Comparison of ENCODE assay signal across 12 mouse cellular contexts in genomic region chr5:146713088-146713487, GRCm38 (mm10).
DNase-seq lines count a peak whose midpoint lies in the region; ATAC-seq and TF ChIP-seq lines count a peak whose summit lies in the region.
"Had no signal": no experiment of that assay in that cellular context is flagged by ENCODE, and none has a peak within 500 bp of the region (broad histone marks: within the 10 kb centered on the region; RNA-seq: fewer than 3 reads in every experiment).

No protein-coding gene starts in this region.

- no peak for TF ChIP-seq POLR2A in cerebellum, adult 2 months (IDR thresholded peaks at IDR 0.05; ENCODE audit: borderline replicate concordance, insufficient read depth, low read length)

- no peak for ATAC-seq in cerebellum, adult (ENCODE audit: insufficient number of reproducible peaks, low FRiP score, low TSS enrichment)
- peak; percentile 38; the same call in 1 of the 2 replicates for ATAC-seq in midbrain, postnatal 0 days (ENCODE audit: low FRiP score)

- peak; percentile 27 to 48 for DNase-seq in cerebellum, adult 2 months
- peak; percentile 28 for DNase-seq in brain, embryonic 18.5 days (ENCODE audit: low read depth, low spot score)
- peak; percentile 17 for DNase-seq in hindbrain, embryonic 10.5 days (ENCODE audit: low spot score)
- DNase-seq in midbrain, postnatal 0 days (ENCODE audit: low spot score) = peak; percentile 78
- no peak for DNase-seq in adrenal gland, postnatal 4 days (ENCODE audit: low spot score in 2 of 2)
- no peak for DNase-seq in thymus, postnatal 10 days (ENCODE audit: low spot score in 2 of 2)
- no peak for DNase-seq in layer of hippocampus, adult 9-10 months (ENCODE audit: low spot score)
- DNase-seq: heart, postnatal 10 days; lung, postnatal 4 days; right cerebral cortex, postnatal 14 days had no signal

- no peaks in the 10 kb centered on the region for H3K36me3 ChIP-seq in hindbrain, embryonic 10.5 days
- no peaks in the 10 kb centered on the region for H3K36me3 ChIP-seq in midbrain, postnatal 0 days (ENCODE audit: insufficient read depth, low read length)
- H3K36me3 ChIP-seq: embryonic facial prominence, embryonic 12.5 days had no signal

- WGBS in cerebellum, adult 2 months = 24% methylated on average over 10 of the region's 10 CpGs
- WGBS in hindbrain, embryonic 10.5 days = 71% methylated on average over 10 of the region's 10 CpGs
- WGBS in midbrain, postnatal 0 days = 18% methylated on average over 10 of the region's 10 CpGs

- H3K27ac ChIP-seq in cerebellum, adult 2 months (ENCODE audit: insufficient read depth, low read length) = no peak overlapping the region
- H3K27ac ChIP-seq in hindbrain, embryonic 10.5 days = peak overlapping the region; percentile 79
- no peak overlapping the region for H3K27ac ChIP-seq in midbrain, postnatal 0 days (ENCODE audit: low read depth, low read length)

- H3K4me1 ChIP-seq in cerebellum, adult 2 months (ENCODE audit: control insufficient read depth, insufficient read depth, low read length) = peaks cover 8% of the 10 kb centered on the region
- H3K4me1 ChIP-seq in hindbrain, embryonic 10.5 days (replicated peaks) = peaks cover 22% of the 10 kb centered on the region
- H3K4me1 ChIP-seq in midbrain, postnatal 0 days (ENCODE audit: insufficient read depth, low read length) = no peaks in the 10 kb centered on the region
- H3K4me1 ChIP-seq: embryonic facial prominence, embryonic 12.5 days had no signal

- no peak overlapping the region for H3K9ac ChIP-seq in midbrain, postnatal 0 days (replicated peaks; ENCODE audit: low read length, poor library complexity, severe bottlenecking)
- H3K9ac ChIP-seq: embryonic facial prominence, embryonic 12.5 days had no signal

- H3K4me3 ChIP-seq in cerebellum, adult 2 months (replicated peaks; ENCODE audit: insufficient read depth, low read depth, low read length) = no peak overlapping the region
- no peak overlapping the region for H3K4me3 ChIP-seq in hindbrain, embryonic 10.5 days
- H3K4me3 ChIP-seq in midbrain, postnatal 0 days (ENCODE audit: low read depth, low read length) = no peak overlapping the region
- H3K4me3 ChIP-seq: embryonic facial prominence, embryonic 12.5 days had no signal

- no peaks in the 10 kb centered on the region for H3K27me3 ChIP-seq in cerebellum, adult 2 months (ENCODE audit: control insufficient read depth, insufficient read depth, low read length)
- no peaks in the 10 kb centered on the region for H3K27me3 ChIP-seq in hindbrain, embryonic 10.5 days (ENCODE audit: insufficient read depth, poor library complexity, severe bottlenecking)
- no peaks in the 10 kb centered on the region for H3K27me3 ChIP-seq in midbrain, postnatal 0 days (ENCODE audit: insufficient read depth, low read length)
- H3K27me3 ChIP-seq: embryonic facial prominence, embryonic 12.5 days had no signal

- TF ChIP-seq CTCF in cerebellum, adult 2 months (IDR thresholded peaks at IDR 0.05; ENCODE audit: borderline replicate concordance, insufficient read depth, low read depth, low read length) = no peak
- TF ChIP-seq CTCF in midbrain, postnatal 0 days (IDR thresholded peaks at IDR 0.05) = no peak

- H3K4me2 ChIP-seq in midbrain, postnatal 0 days (ENCODE audit: low read depth, low read length, poor library complexity, severe bottlenecking) = no peak overlapping the region
- H3K4me2 ChIP-seq: embryonic facial prominence, embryonic 12.5 days had no signal

- H3K9me3 ChIP-seq in hindbrain, embryonic 10.5 days = no peaks in the 10 kb centered on the region; the same call in 1 of the 2 replicates
- H3K9me3 ChIP-seq in midbrain, postnatal 0 days (ENCODE audit: low read length) = no peaks in the 10 kb centered on the region

Comparison
In these comparisons a context has a peak if more than half of its experiments do, and no peak if none do; other contexts are left out.
1. DNase-seq: peak in cerebellum, adult 2 months (2 of 2), brain, embryonic 18.5 days (single experiment), hindbrain, embryonic 10.5 days (single experiment) and midbrain, postnatal 0 days (single experiment); none in adrenal gland, postnatal 4 days (0 of 2), thymus, postnatal 10 days (0 of 2) and layer of hippocampus, adult 9-10 months (single experiment).